Mouse (Mus musculus) activated CD4-positive, CD25-positive, alpha-beta regulatory T cell, adult 4 months (primary cell): ENCODE results near the gene Rbms2. TPM values are rescaled to one million over a fixed set of nuclear protein-coding genes. Genes with fewer than 3 reads are reported as not detected.
A peak's percentile ranks its signal among the peaks of the same experiment; 100 is the strongest.
"Not testable (repeated sequence)": the region's sequence is repeated elsewhere in the genome, so short reads cannot be mapped to it uniquely, and the experiment has no call there.

Experiments
- ATAC-seq: one replicate; pipeline ENCODE4 v1.8.0; 2017
- polyA plus RNA-seq, 2 experiments: library from polyadenylated mRNA; unstranded; fragments of 100-300 nt; shearing (Covaris generic); gene quantifications; one replicate each; pipeline ENCODE4 v1.2.1; 2017

The Rbms2 gene
- polyA plus RNA-seq, 2 experiments from 2014 or later: 20.9 to 25.0 TPM

DNA sequence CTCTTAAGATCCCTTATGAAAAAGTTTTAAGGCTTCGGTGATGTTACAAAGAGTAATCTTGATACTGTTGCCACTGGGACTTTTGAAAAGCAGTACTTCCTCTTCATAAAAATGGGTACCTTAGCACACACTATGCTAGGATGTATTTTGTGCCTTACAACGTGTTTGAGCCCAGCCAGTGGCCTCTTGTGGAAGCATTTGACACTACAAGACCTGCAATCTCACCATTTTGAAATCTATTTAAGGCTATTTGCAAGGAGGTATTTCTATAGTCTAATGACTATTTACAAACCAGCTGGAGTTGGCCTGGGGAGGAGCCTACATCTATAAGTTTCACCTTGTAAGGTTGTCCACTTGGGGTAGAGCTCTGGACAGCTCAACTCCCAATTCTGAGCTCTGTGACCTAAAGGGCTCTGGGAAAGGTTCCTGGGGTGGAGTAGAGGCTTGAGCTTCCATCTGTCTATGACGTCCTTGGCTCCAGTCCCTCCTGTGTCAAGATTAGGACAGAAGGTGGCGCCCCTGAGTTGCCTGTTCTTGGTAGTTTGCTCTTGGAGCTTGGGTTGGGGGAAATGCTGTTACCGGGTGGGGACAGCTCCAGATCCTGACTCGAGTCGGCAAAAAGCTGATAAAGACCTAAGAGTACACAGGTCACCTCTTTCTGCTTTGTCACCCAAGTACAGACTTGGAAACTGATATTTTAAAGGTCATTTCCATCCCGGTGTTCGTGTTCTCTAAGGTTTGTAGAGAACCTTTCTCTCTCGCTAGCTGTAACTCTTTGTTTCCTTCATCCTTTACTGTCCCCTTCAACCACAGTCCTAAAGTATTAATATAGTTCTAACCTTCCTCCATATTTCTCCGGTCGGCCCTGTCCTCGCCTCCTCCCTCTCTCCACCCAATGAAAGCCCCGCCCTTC lies 89.2 kb downstream of the Rbms2 start:
- peak; percentile 54 for ATAC-seq

- no peak for ATAC-seq
These were observed 90.3 kb downstream of the Rbms2 start for GRCm38 (mm10) chr10:128089842-128090241.

GRCm38 (mm10) chr10:128088181-128088580 lies 91.9 kb downstream of the Rbms2 start:
- ATAC-seq: no peak

DNA sequence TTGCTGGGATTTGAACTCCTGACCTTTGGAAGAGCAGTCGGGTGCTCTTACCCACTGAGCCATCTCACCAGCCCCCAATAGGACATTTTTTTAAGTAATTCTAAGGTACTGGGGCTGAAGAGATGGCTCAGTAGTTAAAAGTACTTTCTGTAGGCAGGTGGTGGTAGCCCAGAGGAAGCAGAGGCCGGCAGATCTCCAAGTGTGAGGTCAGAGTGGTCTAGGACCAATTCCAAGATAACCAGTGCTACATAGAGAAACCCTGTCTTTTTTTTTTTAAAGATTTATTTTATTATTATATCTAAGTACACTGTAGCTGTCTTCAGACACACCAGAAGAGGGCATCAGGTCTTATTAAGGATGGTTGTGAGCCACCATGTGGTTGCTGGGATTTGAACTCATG lies 92.9 kb downstream of the Rbms2 start:
- ATAC-seq: not testable (repeated sequence)

DNA sequence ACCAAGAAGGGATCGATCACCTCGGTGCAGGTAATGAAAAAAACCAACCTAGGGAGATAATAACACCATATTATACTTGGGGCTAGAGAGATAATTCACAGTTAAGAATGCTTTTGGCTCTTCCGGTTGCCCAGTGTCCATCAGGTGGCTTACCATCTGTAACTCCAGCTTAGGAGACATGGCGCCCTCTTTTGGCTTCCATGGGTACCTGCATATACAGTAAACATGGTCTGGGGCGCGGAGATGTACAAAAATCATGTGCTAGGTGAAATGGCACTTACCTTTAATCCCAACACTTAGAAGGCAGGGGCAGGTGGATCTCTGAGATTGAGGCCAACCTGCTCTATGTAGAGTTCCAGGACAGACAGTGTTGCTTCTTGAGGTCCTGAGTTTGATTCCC lies 93.7 kb downstream of the Rbms2 start:
- ATAC-seq: no peak

DNA sequence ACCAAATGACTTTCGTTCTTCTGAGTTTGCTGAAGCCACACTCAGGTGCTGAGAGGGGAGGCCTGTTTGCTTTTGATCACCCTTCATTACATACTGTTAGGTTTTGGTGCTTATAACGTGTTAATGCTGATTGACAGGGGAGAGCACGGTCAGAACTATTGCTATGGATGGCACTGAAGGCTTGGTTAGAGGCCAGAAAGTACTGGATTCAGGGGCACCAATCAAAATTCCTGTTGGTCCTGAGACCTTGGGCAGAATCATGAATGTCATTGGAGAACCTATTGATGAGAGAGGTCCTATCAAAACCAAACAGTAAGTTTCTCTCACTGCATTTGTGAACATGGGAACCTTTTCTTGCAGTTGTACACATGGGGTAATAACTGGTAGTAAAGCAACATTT lies 95.9 kb downstream of the Rbms2 start:
- no peak for ATAC-seq

GRCm38 (mm10) chr10:128083688-128084087 lies 96.4 kb downstream of the Rbms2 start:
- no peak for ATAC-seq

- peak; percentile 97 for ATAC-seq
These were observed 97.1 kb downstream of the Rbms2 start, which contains the start of gene Atp5b for GRCm38 (mm10) chr10:128082880-128083421. Gene Atp5b (plus strand): TSS chr10:128083273.

- no peak for ATAC-seq
These were observed 97.7 kb downstream of the Rbms2 start for GRCm38 (mm10) chr10:128082477-128082808.

DNA sequence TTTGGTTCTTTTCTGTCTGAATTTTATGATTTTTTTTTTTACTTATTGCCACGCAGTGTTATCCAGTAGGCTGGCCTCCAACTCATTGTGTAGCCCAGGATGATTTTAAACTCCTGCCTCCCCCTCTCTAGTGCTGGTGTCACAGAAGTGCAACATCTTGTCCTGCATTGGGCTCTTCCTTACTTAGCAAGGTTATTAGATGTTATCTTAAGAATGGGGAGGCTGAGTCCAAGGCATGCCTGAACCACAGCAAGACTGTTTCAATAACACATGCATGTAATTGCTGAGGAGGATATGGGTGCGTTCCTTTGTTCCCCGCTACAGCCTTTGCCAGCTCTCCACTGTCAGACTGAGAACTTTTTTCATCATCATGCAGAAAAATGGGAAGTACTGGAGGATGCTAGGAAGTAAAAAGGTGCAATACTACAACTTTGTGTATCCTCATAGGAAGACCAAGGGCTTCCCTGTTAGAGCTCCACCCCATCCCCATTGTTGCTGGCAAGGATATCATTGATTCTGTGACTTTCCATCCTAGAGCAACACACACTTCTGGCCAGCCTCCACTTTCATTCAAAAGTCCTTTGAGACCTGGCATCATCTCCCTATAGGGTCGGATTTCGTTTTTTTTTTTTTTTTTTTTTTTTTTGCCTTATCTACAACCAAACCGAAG lies 98.2 kb downstream of the Rbms2 start:
- ATAC-seq: no peak

Other genes starting within 250 kb of the Rbms2 start
- not detected for gene Hsd17b6, start 172.7 kb downstream of the Rbms2 start, polyA plus RNA-seq
- 10 to 100 TPM; 26.5 to 37.8 TPM for gene Prim1, start 165.1 kb downstream of the Rbms2 start, polyA plus RNA-seq
- 1,000 to 10,000 TPM; 1,124 to 1,330 TPM for gene Naca, start 144.7 kb downstream of the Rbms2 start, polyA plus RNA-seq
- gene Ptges3, start 121.3 kb downstream of the Rbms2 start, polyA plus RNA-seq: 100 to 1,000 TPM; 194 to 285 TPM
- gene Atp5b, start 97.0 kb downstream of the Rbms2 start, polyA plus RNA-seq: 100 to 1,000 TPM; 413 to 469 TPM
- 10 to 100 TPM; 44.1 to 53.3 TPM for gene Baz2a, start 88.7 kb downstream of the Rbms2 start, polyA plus RNA-seq
- under 1 TPM in 1 of 2 experiments, not detected in 1; 0.26 TPM for gene Gls2, start 14.2 kb upstream of the Rbms2 start, polyA plus RNA-seq
- 10 to 100 TPM; 13.3 to 15.6 TPM for gene Spryd4, start 31.5 kb upstream of the Rbms2 start, polyA plus RNA-seq
- gene Mip, start 45.5 kb upstream of the Rbms2 start, polyA plus RNA-seq: not detected
- gene Timeless, start 51.8 kb upstream of the Rbms2 start, polyA plus RNA-seq: 10 to 100 TPM; 23.7 to 35.9 TPM
- gene Apon, start 73.8 kb upstream of the Rbms2 start, polyA plus RNA-seq: not detected
- not detected for gene Apof, start 88.4 kb upstream of the Rbms2 start, polyA plus RNA-seq
- 10 to 100 TPM; 45.6 to 66.1 TPM for gene Stat2, start 90.3 kb upstream of the Rbms2 start, polyA plus RNA-seq
- gene Il23a, start 118.5 kb upstream of the Rbms2 start, polyA plus RNA-seq: not detected
- 10 to 100 TPM; 18.9 to 21.1 TPM for gene Pan2, start 123.0 kb upstream of the Rbms2 start, polyA plus RNA-seq
- 100 to 1,000 TPM in 1 of 2 experiments, 10 to 100 TPM in 1; 96.7 to 115 TPM for gene Cnpy2, start 142.2 kb upstream of the Rbms2 start, polyA plus RNA-seq
- gene Cs, start 157.4 kb upstream of the Rbms2 start, polyA plus RNA-seq: 100 to 1,000 TPM; 145 to 149 TPM
- gene Coq10a, start 188.7 kb upstream of the Rbms2 start, polyA plus RNA-seq: 10 to 100 TPM; 14.3 to 20.3 TPM
- gene Ankrd52, start 196.8 kb upstream of the Rbms2 start, polyA plus RNA-seq: 1 to 10 TPM; 2.6 to 4.5 TPM
- gene Slc39a5, start 220.9 kb upstream of the Rbms2 start, polyA plus RNA-seq: not detected
- gene Nabp2, start 231.2 kb upstream of the Rbms2 start, polyA plus RNA-seq: 10 to 100 TPM; 75.0 to 81.0 TPM
- gene Rnf41, start 231.4 kb upstream of the Rbms2 start, polyA plus RNA-seq: 10 to 100 TPM; 26.1 to 39.3 TPM